Mouse (Mus musculus) neural tube, embryonic 11.5 days (tissue): ENCODE results near the gene Elmo2. TPM values are rescaled to one million over a fixed set of nuclear protein-coding genes. Genes with fewer than 3 reads are reported as not detected.

Source experiments
- ATAC-seq: fragments of 200-750 bp; cut with Nextera tagmentation; 2 replicates; pipeline ENCODE4 v1.8.0; 2017; ENCODE audit warnings: moderate number of reproducible peaks, mild to moderate bottlenecking, moderate TSS enrichment, moderate library complexity; ENCODE audit not compliant: insufficient read depth, low FRiP score, low TSS enrichment
- DNase-seq: peaks from one replicate; pipeline ENCODE4 v3.0.0-alpha.2; 2015; ENCODE audit warnings: low spot score
- H3K27ac ChIP-seq: fragments of 300-500 bp; sonication (generic); 2 replicates; pipeline ENCODE4 v1.5.1; 2014; ENCODE audit warnings: low read depth, mild to moderate bottlenecking, low read length
- H3K27me3 ChIP-seq: fragments of 300-500 bp; sonication (generic); 2 replicates; pipeline ENCODE4 v1.6.1; 2014; ENCODE audit warnings: mild to moderate bottlenecking, low read length, mixed read lengths; ENCODE audit not compliant: control insufficient read depth, insufficient read depth
- H3K36me3 ChIP-seq: fragments of 300-500 bp; sonication (generic); 2 replicates; pipeline ENCODE4 v1.6.1; 2014; ENCODE audit warnings: mild to moderate bottlenecking, low read length, moderate library complexity, mixed read lengths; ENCODE audit not compliant: control insufficient read depth, insufficient read depth
- H3K4me1 ChIP-seq: fragments of 300-500 bp; sonication (generic); 2 replicates; pipeline ENCODE4 v1.6.1; 2014; ENCODE audit warnings: low read length, mixed read lengths; ENCODE audit not compliant: control insufficient read depth, insufficient read depth
- H3K4me2 ChIP-seq: fragments of 300-500 bp; sonication (generic); 2 replicates; pipeline ENCODE4 v1.6.1; 2014; ENCODE audit warnings: low read depth, mild to moderate bottlenecking, moderate library complexity
- H3K4me3 ChIP-seq: fragments of 300-500 bp; sonication (generic); 2 replicates; pipeline ENCODE4 v1.5.1; 2014; ENCODE audit warnings: low read depth, low read length
- H3K9ac ChIP-seq: fragments of 300-500 bp; sonication (generic); 2 replicates; pipeline ENCODE4 v1.6.1; 2014; ENCODE audit warnings: mild to moderate bottlenecking, low read length
- H3K9me3 ChIP-seq: fragments of 300-500 bp; sonication (generic); 2 replicates; pipeline ENCODE4 v1.6.1; 2016; ENCODE audit warnings: low read length; ENCODE audit not compliant: control insufficient read depth
- WGBS: fragments of 180-500 bp; shearing (Covaris S2); extraction: QIAGEN DNeasy Blood & Tissue Kit; methylation state at CpG from one replicate; pipeline ENCODE4 v1.1.7; 2014; 5-methylcytosine and 5-hydroxymethylcytosine counted together
- polyA plus RNA-seq: library from polyadenylated mRNA; unstranded; fragments of >200 nt; fragmentation: Nextera tagmentation; extraction: Ambion mirVana; gene quantifications from 2 replicates; pipeline ENCODE4 v1.2.1, GENCODE M21; 2014

The Elmo2 gene
- polyA plus RNA-seq, 1 experiment from 2014 or later, result 97.7 TPM

- H3K4me2 ChIP-seq, result peak overlapping the region; percentile 27; the same call in 1 of the 2 replicates
- H3K36me3 ChIP-seq, result no peaks in the 10 kb centered on the region
- H3K9ac ChIP-seq, result no peak overlapping the region
- peaks cover 5% of the 10 kb centered on the region; the same call in 1 of the 2 replicates for H3K4me1 ChIP-seq
- H3K4me3 ChIP-seq, result no peak overlapping the region
- WGBS, result 14% methylated on average over 21 of the region's 21 CpGs
- peak; percentile 16; the same call in 1 of the 2 replicates for ATAC-seq
- H3K27ac ChIP-seq, result no peak overlapping the region
- no peaks in the 10 kb centered on the region for H3K27me3 ChIP-seq
- peak; percentile 86 for DNase-seq
- no peaks in the 10 kb centered on the region for H3K9me3 ChIP-seq
Measured at GRCm38 (mm10) chr2:165364334-165365091, 38.2 kb upstream of the Elmo2 start.

- Histone ChIP-seq H3K4me2 (no peak overlapping the region), H3K36me3 (no peaks in the 10 kb centered on the region), H3K4me3 (no peak overlapping the region), H3K9me3 (no peaks in the 10 kb centered on the region), H3K27ac (no peak overlapping the region), H3K4me1 (peaks cover 4% of the 10 kb centered on the region; the same call in 1 of the 2 replicates), H3K9ac (no peak overlapping the region), H3K27me3 (no peaks in the 10 kb centered on the region)
- no peak for DNase-seq
- WGBS, result 94% methylated on average over 6 of the region's 6 CpGs
- no peak for ATAC-seq
Measured at GRCm38 (mm10) chr2:165363282-165363681, 37.0 kb upstream of the Elmo2 start.

- ATAC-seq, result no peak
- no peaks in the 10 kb centered on the region for H3K4me1 ChIP-seq
- DNase-seq, result peak; percentile 75
- H3K27me3 ChIP-seq, result no peaks in the 10 kb centered on the region
- no peak overlapping the region for H3K9ac ChIP-seq
- no peak overlapping the region for H3K27ac ChIP-seq
- no peaks in the 10 kb centered on the region for H3K36me3 ChIP-seq
- no peaks in the 10 kb centered on the region for H3K9me3 ChIP-seq
- H3K4me3 ChIP-seq, result no peak overlapping the region
- WGBS, result 0% methylated on average over 1 of the region's 1 CpGs
- no peak overlapping the region for H3K4me2 ChIP-seq
Measured at GRCm38 (mm10) chr2:165360861-165361260, 34.6 kb upstream of the Elmo2 start.

GRCm38 (mm10) chr2:165351828-165352513 lies 25.7 kb upstream of the Elmo2 start:
- Histone ChIP-seq H3K27me3 (no peaks in the 10 kb centered on the region), H3K9me3 (peaks cover 3% of the 10 kb centered on the region; the same call in 1 of the 2 replicates), H3K4me1 (no peaks in the 10 kb centered on the region), H3K36me3 (no peaks in the 10 kb centered on the region; the same call in 1 of the 2 replicates), H3K4me2 (no peak overlapping the region), H3K9ac (no peak overlapping the region), H3K4me3 (no peak overlapping the region), H3K27ac (no peak overlapping the region)
- DNase-seq (no peak), ATAC-seq (no peak)
- 88% methylated on average over 20 of the region's 20 CpGs for WGBS

- ATAC-seq (no peak; the same call in 1 of the 2 replicates), DNase-seq (peak; percentile 32)
- WGBS, result 36% methylated on average over 8 of the region's 8 CpGs
- no peak overlapping the region for H3K27ac ChIP-seq
- H3K9ac ChIP-seq, result no peak overlapping the region
- no peak overlapping the region for H3K4me2 ChIP-seq
- no peaks in the 10 kb centered on the region for H3K27me3 ChIP-seq
- no peak overlapping the region for H3K4me3 ChIP-seq
- H3K9me3 ChIP-seq, result peaks cover 3% of the 10 kb centered on the region; the same call in 1 of the 2 replicates
- H3K36me3 ChIP-seq, result no peaks in the 10 kb centered on the region; the same call in 1 of the 2 replicates
- no peaks in the 10 kb centered on the region for H3K4me1 ChIP-seq
Measured at GRCm38 (mm10) chr2:165349466-165349865, 23.2 kb upstream of the Elmo2 start.

GRCm38 (mm10) chr2:165346180-165346579 lies 19.9 kb upstream of the Elmo2 start:
- H3K4me2 ChIP-seq, result no peak overlapping the region
- no peaks in the 10 kb centered on the region for H3K4me1 ChIP-seq
- DNase-seq (no peak), ATAC-seq (no peak)
- 90% methylated on average over 5 of the region's 5 CpGs for WGBS
- no peak overlapping the region for H3K27ac ChIP-seq
- H3K4me3 ChIP-seq, result no peak overlapping the region
- no peaks in the 10 kb centered on the region for H3K9me3 ChIP-seq
- no peaks in the 10 kb centered on the region for H3K27me3 ChIP-seq
- H3K36me3 ChIP-seq, result no peaks in the 10 kb centered on the region
- no peak overlapping the region for H3K9ac ChIP-seq

GRCm38 (mm10) chr2:165337191-165337590 lies 10.9 kb upstream of the Elmo2 start:
- Histone ChIP-seq H3K27ac (no peak overlapping the region), H3K4me3 (no peak overlapping the region), H3K9me3 (no peaks in the 10 kb centered on the region), H3K4me1 (no peaks in the 10 kb centered on the region), H3K4me2 (no peak overlapping the region), H3K27me3 (no peaks in the 10 kb centered on the region), H3K9ac (no peak overlapping the region), H3K36me3 (no peaks in the 10 kb centered on the region)
- no peak for ATAC-seq
- DNase-seq, result no peak
- WGBS, result 29% methylated on average over 3 of the region's 3 CpGs

- H3K9me3 ChIP-seq, result no peaks in the 10 kb centered on the region
- no peak overlapping the region for H3K4me2 ChIP-seq
- no peaks in the 10 kb centered on the region for H3K36me3 ChIP-seq
- no peak overlapping the region for H3K4me3 ChIP-seq
- DNase-seq (no peak), ATAC-seq (no peak)
- no peak overlapping the region for H3K9ac ChIP-seq
- H3K4me1 ChIP-seq, result no peaks in the 10 kb centered on the region
- 47% methylated on average over 14 of the region's 14 CpGs for WGBS
- H3K27ac ChIP-seq, result no peak overlapping the region
- no peaks in the 10 kb centered on the region for H3K27me3 ChIP-seq
Measured at GRCm38 (mm10) chr2:165332610-165333210, 6.4 kb upstream of the Elmo2 start.
